Mouse (Mus musculus) mature B cell (primary cell): Measurements from ENCODE around the gene Grhpr.
"Not testable (repeated sequence)": the region's sequence is repeated elsewhere in the genome, so short reads cannot be mapped to it uniquely, and the experiment has no call there.

ENCODE experiments used
- in situ Hi-C: fragments of 300-500 bp; cut with MboI; formaldehyde crosslinking; loops from 2 replicates; pipeline ENCODE4 v1.14.3; 2019

The Grhpr gene

GRCm38 (mm10) chr4:44974331-44974730 lies 6.9 kb upstream of the Grhpr start:
- in situ Hi-C loops = no loop called here

GRCm38 (mm10) chr4:44976026-44976615 lies 5.1 kb upstream of the Grhpr start:
- in situ Hi-C loops = no loop called here

DNA sequence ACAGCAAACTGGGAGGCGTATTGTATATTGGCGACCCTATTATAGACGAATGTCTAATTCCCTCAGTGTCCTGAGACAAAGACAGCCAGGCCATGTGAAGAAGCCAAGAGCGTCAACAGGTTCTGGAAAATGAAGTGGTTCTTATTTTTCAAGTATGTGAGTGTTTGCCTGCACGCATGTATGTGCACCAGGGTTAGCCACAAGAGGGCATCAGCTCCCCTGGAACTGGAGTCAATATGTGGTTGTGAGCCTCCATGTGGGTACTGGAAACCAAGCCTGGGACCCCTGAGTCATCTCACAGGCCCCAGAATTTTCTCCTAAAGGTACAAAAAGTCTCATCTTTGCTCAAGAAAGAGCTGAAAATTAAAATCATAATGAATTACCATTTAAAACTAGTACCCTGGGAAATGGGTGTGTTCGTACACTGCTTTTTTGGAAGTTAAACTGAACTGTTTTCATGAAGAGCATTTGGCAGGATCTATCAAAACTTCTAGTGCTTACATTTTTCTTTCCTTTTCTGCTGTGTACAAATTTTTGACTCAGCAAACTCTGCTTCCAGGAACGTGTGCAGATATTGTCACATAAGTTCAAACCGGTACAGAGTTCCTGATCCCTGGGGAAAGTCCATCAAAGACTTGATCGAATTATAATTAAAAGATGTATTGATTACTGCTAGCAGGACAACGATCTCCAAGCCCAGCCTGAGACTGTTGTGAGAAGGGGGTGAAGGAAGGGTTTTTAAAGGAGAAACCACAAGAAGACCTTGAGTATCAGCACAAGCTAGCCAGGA lies 4.1 kb upstream of the Grhpr start:
- in situ Hi-C loops = no loop called here

DNA sequence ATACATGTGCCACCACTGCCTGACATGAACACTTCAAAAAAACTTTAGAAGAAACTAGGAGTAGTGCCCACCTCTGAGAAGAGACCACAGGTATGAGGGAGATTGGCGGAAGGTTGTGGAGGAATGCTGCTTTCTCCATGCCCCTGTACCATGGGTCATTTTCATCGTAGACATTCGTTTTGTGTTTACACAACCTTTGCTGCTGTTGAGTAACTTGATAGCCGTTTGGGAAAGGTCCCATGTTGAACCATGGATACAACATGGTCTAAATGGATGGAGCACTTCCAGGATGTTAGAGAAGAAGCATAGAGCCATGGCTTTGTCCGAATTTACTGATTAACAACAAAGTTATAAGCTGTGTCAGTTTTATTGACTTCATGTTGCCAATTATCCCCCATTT lies 3.0 kb upstream of the Grhpr start:
- in situ Hi-C loops = no loop called here

DNA sequence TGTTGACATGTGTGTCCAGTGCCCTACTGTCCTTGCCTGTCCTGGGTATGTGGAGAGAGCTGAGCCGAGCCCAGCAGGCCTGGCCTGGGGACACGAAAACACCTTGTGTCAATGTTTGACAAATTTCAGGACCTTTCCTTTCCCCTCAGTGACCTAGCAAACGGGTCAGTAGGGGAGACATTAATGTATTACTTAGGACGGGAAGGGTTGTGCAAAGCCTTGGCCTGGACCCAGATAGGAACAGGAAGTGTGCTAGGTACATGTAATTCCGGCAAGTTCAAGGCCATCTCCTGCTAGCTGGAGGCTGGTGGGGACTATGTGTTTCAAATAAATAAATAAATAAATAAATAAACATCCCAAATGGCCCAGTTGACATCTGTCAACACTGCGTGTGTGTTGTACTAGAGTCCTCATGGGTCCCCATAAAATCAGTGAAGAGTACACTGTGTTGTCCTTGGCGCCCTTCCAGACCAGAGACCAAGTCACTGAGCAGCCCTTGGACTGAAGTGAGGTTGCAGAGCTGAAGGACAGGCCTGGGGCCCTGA lies 1.3 kb upstream of the Grhpr start:
- in situ Hi-C loops = no loop called here

GRCm38 (mm10) chr4:44981974-44982287 lies 736 bp downstream of the Grhpr start:
- in situ Hi-C loops = no loop called here

DNA sequence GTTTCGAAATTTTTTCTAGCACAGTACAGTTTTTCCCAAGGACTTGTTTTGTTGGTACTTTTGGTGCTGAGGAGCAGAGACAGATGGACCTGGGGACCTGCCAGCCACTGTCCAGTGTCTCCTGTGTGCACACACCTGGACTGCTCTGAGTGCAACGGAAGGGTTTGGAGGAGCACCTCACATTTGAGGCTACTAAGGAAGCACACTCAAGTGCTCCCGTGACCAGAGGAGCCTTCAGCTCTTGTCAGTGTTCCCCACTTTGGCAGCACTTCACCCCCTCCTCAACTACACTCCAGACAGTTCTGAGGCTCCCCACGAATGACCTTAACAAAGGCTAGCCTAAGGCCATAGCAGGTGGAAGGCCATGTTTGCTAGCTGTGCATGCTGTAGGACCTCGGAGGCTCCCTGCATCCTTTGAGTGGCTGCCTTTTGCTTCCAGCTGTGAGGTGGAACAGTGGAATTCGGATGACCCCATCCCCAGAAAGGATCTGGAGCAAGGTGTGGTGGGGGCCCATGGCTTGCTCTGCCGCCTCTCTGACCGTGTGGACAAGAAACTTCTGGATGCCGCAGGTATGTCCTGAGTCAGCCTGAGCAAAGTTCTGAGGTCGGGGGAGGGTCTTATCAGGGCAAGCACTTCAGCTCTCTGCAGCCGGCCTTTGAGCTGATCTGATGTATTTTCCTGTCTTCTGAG lies 1.4 kb downstream of the Grhpr start:
- in situ Hi-C loops = no loop called here

DNA sequence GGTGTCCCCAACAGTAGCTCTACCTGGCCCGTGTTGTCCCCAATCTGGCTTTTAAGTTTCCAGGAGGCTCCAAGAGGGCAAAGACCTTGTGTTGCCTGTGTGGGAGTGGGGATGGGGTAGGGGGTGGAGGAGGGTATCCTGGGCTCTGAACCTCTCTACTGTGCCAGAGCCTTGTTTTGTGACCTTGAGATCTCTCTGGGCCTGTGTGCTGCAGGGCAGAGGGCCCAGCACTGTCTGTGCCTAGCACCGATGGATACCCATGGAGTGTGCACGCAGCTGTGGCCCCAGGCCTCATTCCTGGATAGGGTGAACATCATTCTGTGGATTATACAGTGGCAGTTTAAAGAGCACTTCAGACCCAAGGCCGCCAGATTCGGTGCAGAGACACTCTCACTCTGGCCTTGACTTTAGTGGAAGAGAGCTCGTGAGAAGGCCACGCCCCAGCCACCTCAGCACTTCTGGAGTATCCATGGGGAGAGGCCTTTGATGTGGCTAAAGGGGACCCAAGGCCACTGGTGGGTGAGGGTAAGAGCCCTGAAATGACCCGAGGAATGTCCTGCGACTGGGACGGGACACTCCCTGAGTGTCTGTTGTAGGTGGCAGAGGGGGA lies 2.0 kb downstream of the Grhpr start:
- in situ Hi-C loops = no loop called here

GRCm38 (mm10) chr4:44990560-44990959 lies 9.4 kb downstream of the Grhpr start:
- in situ Hi-C loops = no loop called here

DNA sequence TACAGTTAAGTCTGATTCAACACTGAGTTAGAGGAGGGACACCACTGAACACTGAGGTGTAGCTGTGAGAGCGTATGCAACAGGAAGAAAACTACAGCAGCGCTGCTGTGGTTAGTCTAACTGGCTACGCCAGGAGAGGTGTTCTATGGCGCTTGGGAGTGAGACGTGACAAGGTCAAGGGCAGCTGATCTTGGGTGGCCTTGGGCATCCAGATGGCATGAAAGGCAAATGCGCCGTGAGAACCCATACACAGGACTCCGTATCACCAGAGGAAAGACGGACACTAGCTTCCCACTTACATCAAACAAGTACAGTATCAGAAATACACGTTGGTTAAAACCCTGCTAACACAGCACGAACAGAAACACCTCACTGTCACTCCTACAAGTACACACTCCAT lies 11.1 kb downstream of the Grhpr start:
- in situ Hi-C loops = not testable (repeated sequence)

DNA sequence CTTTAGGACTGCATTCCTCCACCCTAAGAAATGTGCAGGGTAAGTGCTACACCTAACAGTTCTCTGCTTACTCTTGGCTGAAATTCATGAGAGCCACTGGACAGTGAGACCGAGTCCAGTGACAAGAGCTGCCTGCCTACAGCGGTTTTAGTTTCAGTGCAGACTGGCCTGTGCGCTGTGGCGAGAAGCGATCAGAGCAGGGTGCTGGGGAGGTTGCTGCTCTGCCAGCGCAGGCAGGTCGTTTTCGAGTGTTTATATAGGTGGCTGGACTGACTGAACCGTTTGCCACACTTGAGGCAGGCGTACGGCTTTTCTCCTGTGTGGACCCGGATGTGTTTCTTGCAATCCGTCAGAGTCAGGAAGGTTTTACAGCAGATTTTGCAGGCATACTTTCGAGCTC lies 12.0 kb downstream of the Grhpr start:
- in situ Hi-C loops = not testable (repeated sequence)

- in situ Hi-C loops = no loop called here
These were observed 12.7 kb downstream of the Grhpr start for GRCm38 (mm10) chr4:44993847-44994246.

DNA sequence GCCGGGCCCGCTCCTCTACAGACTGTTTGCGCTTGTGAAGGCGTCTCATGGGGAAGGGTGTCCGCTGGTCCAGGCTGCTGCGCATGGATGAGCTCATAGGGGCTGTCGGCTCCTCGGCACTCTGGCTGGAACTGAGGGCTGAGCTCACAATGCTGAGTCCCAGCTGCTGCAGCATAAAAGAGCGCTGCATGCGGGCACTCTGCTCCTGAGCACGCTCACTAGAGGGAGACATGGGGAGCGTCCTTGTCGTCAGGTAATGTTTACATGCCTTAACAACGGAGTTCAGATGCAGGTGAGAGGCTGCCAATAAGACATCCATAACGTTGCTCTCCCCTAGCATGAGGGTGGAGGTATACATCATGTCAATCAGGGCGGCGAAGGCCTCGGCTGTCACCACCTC lies 13.6 kb downstream of the Grhpr start:
- in situ Hi-C loops = no loop called here

DNA sequence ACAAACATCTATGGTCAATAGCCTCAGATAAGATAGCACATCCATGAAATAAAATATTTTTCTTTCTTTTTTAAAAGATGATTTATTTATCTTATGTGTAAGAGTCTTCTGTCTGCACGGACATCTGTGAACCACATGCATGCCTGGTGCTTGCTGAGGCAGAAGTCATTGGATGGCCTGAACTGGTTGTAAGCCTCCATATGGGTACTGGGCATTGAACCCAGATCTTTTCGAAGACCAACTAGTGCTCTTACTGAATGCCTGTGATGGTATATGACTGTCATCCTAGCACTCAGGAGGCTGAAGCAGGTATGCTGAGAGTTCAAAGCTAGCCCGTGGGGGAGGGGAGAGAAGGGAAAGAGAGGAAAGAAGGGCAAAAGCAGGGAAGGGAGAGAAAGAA lies 16.9 kb downstream of the Grhpr start:
- in situ Hi-C loops = no loop called here

- in situ Hi-C loops = no loop called here
These were observed 18.8 kb downstream of the Grhpr start for GRCm38 (mm10) chr4:45000001-45000400.

GRCm38 (mm10) chr4:45005452-45005851 lies 24.3 kb downstream of the Grhpr start:
- in situ Hi-C loops = no loop called here

DNA sequence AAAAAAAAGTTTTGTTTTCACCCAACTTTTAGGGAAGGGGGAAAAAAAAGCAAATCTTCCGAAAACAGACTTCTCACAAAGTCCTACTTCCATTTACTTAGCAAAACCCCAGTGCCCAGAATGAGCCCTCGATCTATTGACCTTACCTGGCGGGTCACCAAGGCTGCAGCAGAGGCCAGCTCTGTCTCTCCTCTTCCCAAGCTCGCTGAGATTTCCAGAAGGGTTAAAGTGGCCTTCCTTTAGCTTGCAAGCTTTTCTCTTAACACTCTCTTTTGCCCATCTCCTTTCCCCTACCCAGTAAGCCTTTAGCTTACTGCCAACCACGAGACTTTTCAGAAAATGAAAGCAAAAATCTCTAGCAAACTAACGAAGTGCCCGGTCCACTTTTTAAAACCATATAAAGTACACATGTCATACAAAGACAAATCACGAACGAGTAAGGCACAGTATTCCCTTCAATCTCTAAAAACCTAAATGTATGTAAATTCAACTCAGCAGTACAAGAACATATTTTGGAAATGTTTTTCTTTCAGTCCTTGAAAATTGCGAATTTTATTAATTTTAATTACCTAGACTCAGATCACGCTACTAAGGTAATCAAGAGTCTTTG lies 29.7 kb downstream of the Grhpr start:
- in situ Hi-C loops = no loop called here

- in situ Hi-C loops = no loop called here
These were observed 30.4 kb downstream of the Grhpr start for GRCm38 (mm10) chr4:45011581-45012104.

DNA sequence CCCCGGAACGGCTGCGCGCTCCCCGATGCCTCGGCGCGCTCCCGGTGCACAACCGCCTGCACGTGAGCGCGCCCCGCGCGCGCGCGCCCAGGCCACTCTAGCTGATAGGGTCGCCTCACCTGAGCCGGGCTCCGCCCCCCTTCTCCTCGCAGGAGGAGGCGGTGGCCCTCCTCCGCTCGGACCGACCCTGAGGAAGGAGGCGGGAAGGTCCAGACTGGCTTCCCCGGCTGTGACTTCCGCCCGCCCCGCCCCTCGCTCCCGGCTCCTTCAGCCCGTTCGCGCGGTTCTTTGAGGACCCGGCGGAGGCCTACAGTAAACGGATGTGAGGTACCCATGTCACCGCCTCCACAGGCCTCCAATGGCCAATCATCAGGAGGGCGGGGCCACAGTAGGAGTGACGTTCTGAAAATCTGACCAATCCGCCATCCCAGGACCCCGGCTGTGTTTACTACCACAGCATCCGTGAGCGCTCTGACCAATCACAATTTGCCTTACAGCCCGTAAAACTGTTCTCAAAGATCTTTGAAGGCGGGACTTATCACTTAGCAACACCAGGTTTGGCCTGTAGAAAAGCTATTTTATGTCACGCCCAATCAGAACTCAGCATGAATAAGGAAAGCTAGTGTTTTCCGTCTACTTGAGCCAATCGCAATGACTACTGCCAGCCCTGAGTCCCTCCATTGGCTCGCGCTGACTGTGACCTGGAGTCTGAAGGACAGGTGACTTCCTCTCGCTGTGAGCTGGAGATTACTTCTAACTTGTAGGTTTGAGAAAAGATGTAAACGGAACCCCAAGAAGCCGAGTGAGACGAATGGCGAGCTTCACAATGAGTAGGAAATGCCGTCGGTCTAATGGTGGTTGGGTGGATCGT lies 31.1 kb downstream of the Grhpr start, which contains the start of gene Zbtb5:
Gene Zbtb5 (minus strand): TSS at position 308 of the 871 bp plus-strand sequence.
- in situ Hi-C loops = no loop called here

GRCm38 (mm10) chr4:45013031-45013431 lies 31.8 kb downstream of the Grhpr start:
- in situ Hi-C loops = no loop called here

- in situ Hi-C loops = no loop called here
These were observed 32.3 kb downstream of the Grhpr start for GRCm38 (mm10) chr4:45013537-45013936.
